Mouse (Mus musculus): ENCODE measurements around the gene Mettl23. TPM values are rescaled to one million over a fixed set of nuclear protein-coding genes. Genes with fewer than 3 reads are reported as not detected.
A peak's percentile ranks its signal among the peaks of the same experiment; 100 is the strongest.

Gene Mettl23
- polyA plus RNA-seq, 1 experiment: 32.7 TPM

GRCm38 (mm10) chr11:116808811-116809395, 34.2 kb upstream of the Mettl23 start:
- no peak overlapping the region for H3K4me3 ChIP-seq (ENCODE audit: insufficient read depth, low read length)
- TF ChIP-seq POLR2A (IDR thresholded peaks at IDR 0.05; ENCODE audit: extremely low read depth, insufficient read depth, low read length) (no peak), CTCF (IDR thresholded peaks at IDR 0.05; ENCODE audit: extremely low read depth, insufficient read depth, low read length) (no peak)
- peaks cover 3% of the 10 kb centered on the region; the same call in 1 of the 2 replicates for H3K4me1 ChIP-seq (ENCODE audit: control insufficient read depth, insufficient read depth, low read length)
- H3K27ac ChIP-seq (ENCODE audit: insufficient read depth, low read length): no peak overlapping the region

GRCm38 (mm10) chr11:116809520-116809919, 33.6 kb upstream of the Mettl23 start:
- Histone ChIP-seq H3K4me1 (ENCODE audit: control insufficient read depth, insufficient read depth, low read length) (peaks cover 3% of the 10 kb centered on the region; the same call in 1 of the 2 replicates), H3K4me3 (ENCODE audit: insufficient read depth, low read length) (no peak overlapping the region), H3K27ac (ENCODE audit: insufficient read depth, low read length) (no peak overlapping the region)
- TF ChIP-seq CTCF (IDR thresholded peaks at IDR 0.05; ENCODE audit: extremely low read depth, insufficient read depth, low read length): no peak
- no peak for TF ChIP-seq POLR2A (IDR thresholded peaks at IDR 0.05; ENCODE audit: extremely low read depth, insufficient read depth, low read length)

- Histone ChIP-seq H3K4me1 (ENCODE audit: control insufficient read depth, insufficient read depth, low read length) (peaks cover 3% of the 10 kb centered on the region; the same call in 1 of the 2 replicates), H3K27ac (ENCODE audit: insufficient read depth, low read length) (peak overlapping the region; percentile 33; the same call in 1 of the 2 replicates), H3K4me3 (ENCODE audit: insufficient read depth, low read length) (peak overlapping the region; percentile 30; the same call in 1 of the 2 replicates)
- TF ChIP-seq POLR2A (IDR thresholded peaks at IDR 0.05; ENCODE audit: extremely low read depth, insufficient read depth, low read length): no peak
- TF ChIP-seq CTCF (IDR thresholded peaks at IDR 0.05; ENCODE audit: extremely low read depth, insufficient read depth, low read length): no peak
Observed at GRCm38 (mm10) chr11:116810528-116810927, 32.5 kb upstream of the Mettl23 start.

DNA sequence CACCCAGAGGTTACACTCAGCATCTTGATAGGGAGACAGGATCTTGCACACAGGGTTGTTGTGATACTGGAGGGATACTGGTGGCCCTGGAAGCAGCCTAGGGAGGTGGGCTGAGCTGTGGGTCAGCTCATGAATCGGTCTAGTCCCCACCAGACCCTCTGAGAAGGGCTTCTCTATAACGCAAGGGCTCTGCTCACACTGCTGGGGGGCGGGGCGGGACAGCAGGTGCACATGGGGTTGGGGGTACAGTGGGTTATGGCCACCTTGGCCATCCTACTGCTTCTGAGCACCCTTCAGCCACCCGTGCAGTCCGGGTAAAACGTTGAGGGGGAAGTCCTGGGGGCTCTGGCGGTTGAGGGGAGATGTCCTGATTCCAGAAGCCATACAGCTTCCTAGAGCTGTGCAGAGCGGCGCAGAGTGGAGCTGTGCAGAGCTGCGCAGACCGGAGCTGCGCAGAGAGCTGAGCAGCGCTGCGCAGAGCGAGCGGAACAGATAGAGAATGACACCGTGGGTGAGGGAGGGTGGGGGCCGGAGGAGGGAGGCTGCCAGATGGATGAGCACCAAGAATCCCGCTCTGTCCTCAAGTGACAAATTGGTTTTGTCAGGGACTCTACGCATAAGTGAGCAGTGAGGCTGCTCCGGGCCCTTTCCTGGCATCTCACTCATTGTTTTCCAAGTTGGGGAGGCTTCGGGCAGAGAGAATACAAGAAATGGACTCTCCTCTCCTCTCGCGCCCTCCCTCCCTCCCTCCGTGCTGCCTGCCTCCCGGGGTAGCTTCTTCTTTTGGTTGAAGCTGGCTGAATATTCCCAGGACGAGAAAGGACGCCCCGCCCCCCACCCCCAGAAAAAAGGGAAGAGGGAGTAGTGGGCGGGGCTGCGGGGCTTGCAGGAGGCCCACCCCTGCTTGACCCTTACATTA, 31.8 kb upstream of the Mettl23 start:
- H3K27ac ChIP-seq (ENCODE audit: insufficient read depth, low read length): peak overlapping the region; percentile 33; the same call in 1 of the 2 replicates
- TF ChIP-seq POLR2A (IDR thresholded peaks at IDR 0.05; ENCODE audit: extremely low read depth, insufficient read depth, low read length) (peak; percentile 80), CTCF (IDR thresholded peaks at IDR 0.05; ENCODE audit: extremely low read depth, insufficient read depth, low read length) (no peak)
- H3K4me3 ChIP-seq (ENCODE audit: insufficient read depth, low read length): peak overlapping the region; percentile 30
- peaks cover 3% of the 10 kb centered on the region; the same call in 1 of the 2 replicates for H3K4me1 ChIP-seq (ENCODE audit: control insufficient read depth, insufficient read depth, low read length)

- no peak overlapping the region for H3K4me3 ChIP-seq (ENCODE audit: insufficient read depth, low read length)
- H3K27ac ChIP-seq (ENCODE audit: insufficient read depth, low read length): no peak overlapping the region
- H3K4me1 ChIP-seq (ENCODE audit: control insufficient read depth, insufficient read depth, low read length): peaks cover 3% of the 10 kb centered on the region; the same call in 1 of the 2 replicates
- TF ChIP-seq CTCF (IDR thresholded peaks at IDR 0.05; ENCODE audit: extremely low read depth, insufficient read depth, low read length) (no peak), POLR2A (IDR thresholded peaks at IDR 0.05; ENCODE audit: extremely low read depth, insufficient read depth, low read length) (no peak)
Observed at GRCm38 (mm10) chr11:116812793-116813529, 30.1 kb upstream of the Mettl23 start.

- Histone ChIP-seq H3K4me3 (ENCODE audit: insufficient read depth, low read length) (no peak overlapping the region), H3K27ac (ENCODE audit: insufficient read depth, low read length) (no peak overlapping the region), H3K4me1 (ENCODE audit: control insufficient read depth, insufficient read depth, low read length) (peaks cover 3% of the 10 kb centered on the region; the same call in 1 of the 2 replicates)
- TF ChIP-seq POLR2A (IDR thresholded peaks at IDR 0.05; ENCODE audit: extremely low read depth, insufficient read depth, low read length) (no peak), CTCF (IDR thresholded peaks at IDR 0.05; ENCODE audit: extremely low read depth, insufficient read depth, low read length) (no peak)
Observed at GRCm38 (mm10) chr11:116813610-116814009, 29.5 kb upstream of the Mettl23 start.

DNA sequence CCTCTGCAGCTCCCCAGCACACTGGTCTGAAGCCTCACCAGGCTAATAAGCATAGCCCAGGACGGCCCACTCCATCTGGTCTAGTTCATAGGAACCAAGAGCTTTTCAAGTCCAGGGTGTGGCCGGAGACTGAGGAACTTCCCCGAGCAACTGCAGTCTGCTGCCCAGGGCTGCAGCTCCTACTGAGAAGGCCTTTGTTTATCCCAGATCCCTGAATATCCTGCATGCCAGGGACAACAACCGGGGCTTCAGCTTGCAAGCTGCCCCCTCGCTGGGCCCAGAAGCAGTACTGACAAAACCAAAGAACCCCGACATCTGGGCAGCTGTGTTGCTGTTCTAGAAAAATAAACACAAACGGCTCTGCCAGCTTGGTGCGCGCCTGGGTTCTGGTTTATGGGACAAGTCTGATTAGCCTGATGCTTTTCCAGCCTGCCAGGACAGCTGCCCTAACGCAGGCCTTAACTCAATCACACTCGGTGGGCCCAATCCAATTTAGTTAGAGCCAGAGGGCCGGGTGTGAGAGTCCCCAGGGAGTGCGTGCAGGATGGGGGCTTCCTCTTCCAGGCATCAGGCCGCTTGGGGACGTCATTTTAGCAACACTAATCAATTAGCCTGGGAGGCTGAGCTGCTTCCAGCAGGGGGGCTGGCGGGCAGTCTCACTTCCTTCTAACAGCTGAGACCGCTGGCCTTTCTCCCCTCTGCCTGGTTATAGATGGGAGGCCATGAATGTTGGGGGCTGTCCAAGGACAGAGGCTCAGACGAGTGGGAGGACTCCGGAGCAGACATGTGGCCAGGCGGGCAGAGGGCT, 28.8 kb upstream of the Mettl23 start:
- Histone ChIP-seq H3K4me1 (ENCODE audit: control insufficient read depth, insufficient read depth, low read length) (peaks cover 3% of the 10 kb centered on the region; the same call in 1 of the 2 replicates), H3K27ac (ENCODE audit: insufficient read depth, low read length) (peak overlapping the region; percentile 22; the same call in 1 of the 2 replicates), H3K4me3 (ENCODE audit: insufficient read depth, low read length) (no peak overlapping the region)
- TF ChIP-seq POLR2A (IDR thresholded peaks at IDR 0.05; ENCODE audit: extremely low read depth, insufficient read depth, low read length) (no peak), CTCF (IDR thresholded peaks at IDR 0.05; ENCODE audit: extremely low read depth, insufficient read depth, low read length) (no peak)

- H3K4me1 ChIP-seq (ENCODE audit: control insufficient read depth, insufficient read depth, low read length): peaks cover 3% of the 10 kb centered on the region; the same call in 1 of the 2 replicates
- no peak for TF ChIP-seq POLR2A (IDR thresholded peaks at IDR 0.05; ENCODE audit: extremely low read depth, insufficient read depth, low read length)
- TF ChIP-seq CTCF (IDR thresholded peaks at IDR 0.05; ENCODE audit: extremely low read depth, insufficient read depth, low read length): no peak
- peak overlapping the region; percentile 22; the same call in 1 of the 2 replicates for H3K27ac ChIP-seq (ENCODE audit: insufficient read depth, low read length)
Observed at GRCm38 (mm10) chr11:116814884-116815415, 28.1 kb upstream of the Mettl23 start.

More at GRCm38 (mm10) chr11:116814884-116815415, 28.1 kb upstream of the Mettl23 start:
- H3K4me3 ChIP-seq (ENCODE audit: insufficient read depth, low read length): no peak overlapping the region

Data from cortical plate, adult 2 months (tissue).